Mouse (Mus musculus): ENCODE results near the gene Nr1h2. TPM values are rescaled to one million over a fixed set of nuclear protein-coding genes. Genes with fewer than 3 reads are reported as not detected.

Nr1h2 gene
- total RNA-seq, 2 experiments from 2014 or later = 128 to 129 TPM

- no peak for DNase-seq (ENCODE audit: low spot score in 2 of 2)
Observed at GRCm38 (mm10) chr7:44586518-44586917, 32.8 kb upstream of the Nr1h2 start.

- no peak for DNase-seq (ENCODE audit: low spot score in 2 of 2)
Observed at GRCm38 (mm10) chr7:44585606-44586005, 31.9 kb upstream of the Nr1h2 start.

GRCm38 (mm10) chr7:44584921-44585320 lies 31.2 kb upstream of the Nr1h2 start:
- no peak for DNase-seq (ENCODE audit: low spot score in 2 of 2)

- DNase-seq (ENCODE audit: low spot score in 2 of 2) = no peak
Observed at GRCm38 (mm10) chr7:44584265-44584804, 30.6 kb upstream of the Nr1h2 start.

- DNase-seq (ENCODE audit: low spot score in 2 of 2) = no peak
Observed at GRCm38 (mm10) chr7:44583146-44583545, 29.4 kb upstream of the Nr1h2 start.

- DNase-seq (ENCODE audit: low spot score in 2 of 2) = no peak
Observed at GRCm38 (mm10) chr7:44582709-44583108, 29.0 kb upstream of the Nr1h2 start.

GRCm38 (mm10) chr7:44581637-44582036 lies 27.9 kb upstream of the Nr1h2 start:
- DNase-seq (ENCODE audit: low spot score in 2 of 2) = no peak

GRCm38 (mm10) chr7:44576333-44576844 lies 22.6 kb upstream of the Nr1h2 start:
- no peak for DNase-seq (ENCODE audit: low spot score in 2 of 2)

- DNase-seq (ENCODE audit: low spot score in 2 of 2) = no peak
Observed at GRCm38 (mm10) chr7:44572956-44573484, 19.3 kb upstream of the Nr1h2 start.

- DNase-seq (ENCODE audit: low spot score in 2 of 2) = no peak
Observed at GRCm38 (mm10) chr7:44572213-44572701, 18.5 kb upstream of the Nr1h2 start, which contains the start of gene Napsa. Gene Napsa, plus strand, starts transcription at chr7:44572380.

- no peak for DNase-seq (ENCODE audit: low spot score in 2 of 2)
Observed at GRCm38 (mm10) chr7:44571811-44572210, 18.1 kb upstream of the Nr1h2 start.

- no peak for DNase-seq (ENCODE audit: low spot score in 2 of 2)
Observed at GRCm38 (mm10) chr7:44570989-44571388, 17.2 kb upstream of the Nr1h2 start.

GRCm38 (mm10) chr7:44568803-44569202 lies 15.1 kb upstream of the Nr1h2 start:
- no peak for DNase-seq (ENCODE audit: low spot score in 2 of 2)

GRCm38 (mm10) chr7:44565414-44565813 lies 11.7 kb upstream of the Nr1h2 start:
- no peak for DNase-seq (ENCODE audit: low spot score in 2 of 2)

- no peak for DNase-seq (ENCODE audit: low spot score in 2 of 2)
Observed at GRCm38 (mm10) chr7:44564486-44564885, 10.7 kb upstream of the Nr1h2 start.

- no peak for DNase-seq (ENCODE audit: low spot score in 2 of 2)
Observed at GRCm38 (mm10) chr7:44563284-44563683, 9.5 kb upstream of the Nr1h2 start.

GRCm38 (mm10) chr7:44560435-44561400 lies 7.0 kb upstream of the Nr1h2 start:
- DNase-seq (ENCODE audit: low spot score in 2 of 2) = peak in 1 of 2 experiments; percentile 59

GRCm38 (mm10) chr7:44557629-44558028 lies 3.9 kb upstream of the Nr1h2 start:
- no peak for DNase-seq (ENCODE audit: low spot score in 2 of 2)

- peak; percentile 62 to 76 for DNase-seq (ENCODE audit: low spot score in 2 of 2)
Observed at GRCm38 (mm10) chr7:44553196-44553764, 471 bp downstream of the Nr1h2 start.

- no peak for DNase-seq (ENCODE audit: low spot score in 2 of 2)
Observed at GRCm38 (mm10) chr7:44552141-44552908, 1.4 kb downstream of the Nr1h2 start.

- no peak for DNase-seq (ENCODE audit: low spot score in 2 of 2)
Observed at GRCm38 (mm10) chr7:44551731-44552130, 2.0 kb downstream of the Nr1h2 start.

Data from adrenal gland, postnatal 4 days (tissue).